Mouse (Mus musculus) cerebellum, adult 2 months (tissue): ENCODE data around the gene Gm32742.

Experiments
- CTCF ChIP-seq: fragments of 200-500 bp; IDR thresholded peaks from 2 replicates; pipeline ENCODE4 v1.5.1; 2011; ENCODE audit warnings: low read depth, mild to moderate bottlenecking, control low read depth, low read length, moderate library complexity, borderline replicate concordance; ENCODE audit not compliant: insufficient read depth
- POLR2A ChIP-seq: fragments of 200-500 bp; IDR thresholded peaks from 2 replicates; pipeline ENCODE4 v1.6.1; 2011; ENCODE audit warnings: low read length, control low read depth, borderline replicate concordance; ENCODE audit not compliant: insufficient read depth

DNA sequence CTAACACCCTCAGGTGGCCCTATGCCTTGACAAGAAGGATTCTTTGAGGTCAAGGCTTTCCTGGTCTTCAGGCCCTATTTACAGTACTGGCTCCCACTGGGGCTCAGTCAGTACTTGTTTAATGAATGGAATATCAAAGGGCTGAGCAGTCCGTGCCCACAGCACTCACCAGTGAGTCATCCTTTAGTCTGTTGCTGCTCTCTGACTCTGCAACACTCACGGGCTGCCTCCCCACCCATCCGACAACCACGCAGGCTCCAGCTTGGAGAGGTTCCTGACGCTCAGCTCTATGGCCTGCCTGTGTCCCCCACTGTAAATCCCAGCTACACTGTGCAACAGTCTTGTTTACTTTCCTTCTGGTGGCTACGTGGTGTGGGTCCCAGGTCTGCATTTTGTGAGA, 5.0 kb upstream of the Gm32742 start:
- TF ChIP-seq CTCF, result no peak
- no peak for TF ChIP-seq POLR2A
